Mouse (Mus musculus) forebrain, embryonic 11.5 days (tissue): ENCODE measurements at regions not wholly inside any gene's neighbourhood (a gene's known extent, or its start where the extent isn't known, plus 50 kb on each side); places are given as distances from the start of the nearest gene placed in this dataset.

Source experiments
- ATAC-seq: fragments of 200-750 bp; cut with Nextera tagmentation; replicated peaks from 2 replicates; pipeline ENCODE4 v1.8.0; 2017; ENCODE audit warnings: moderate TSS enrichment; ENCODE audit not compliant: low FRiP score
- DNase-seq: peaks from one replicate; pipeline ENCODE4 v3.0.0-alpha.2; 2017; ENCODE audit warnings: low spot score
- H3K27ac ChIP-seq: fragments of 300-500 bp; sonication (generic); 2 replicates; pipeline ENCODE4 v1.5.1; 2014; ENCODE audit warnings: low read depth, low read length
- H3K27me3 ChIP-seq: fragments of 300-500 bp; sonication (generic); 2 replicates; pipeline ENCODE4 v1.6.1; 2014; ENCODE audit warnings: mild to moderate bottlenecking, low read length, mixed read lengths; ENCODE audit not compliant: control insufficient read depth, insufficient read depth
- H3K36me3 ChIP-seq: fragments of 300-500 bp; sonication (generic); 2 replicates; pipeline ENCODE4 v1.6.1; 2014; ENCODE audit warnings: mild to moderate bottlenecking, low read length, moderate library complexity, mixed read lengths; ENCODE audit not compliant: control insufficient read depth, insufficient read depth
- H3K4me1 ChIP-seq: fragments of 300-500 bp; sonication (generic); replicated peaks from 2 replicates; pipeline ENCODE4 v1.6.1; 2014; ENCODE audit warnings: low read length, mixed read lengths; ENCODE audit not compliant: control insufficient read depth, insufficient read depth
- H3K4me2 ChIP-seq: fragments of 300-500 bp; sonication (generic); 2 replicates; pipeline ENCODE4 v1.6.1; 2014; ENCODE audit warnings: low read depth, mild to moderate bottlenecking, low read length, moderate library complexity, mixed read lengths; ENCODE audit not compliant: severe bottlenecking
- H3K4me3 ChIP-seq: fragments of 300-500 bp; sonication (generic); 2 replicates; pipeline ENCODE4 v1.5.1; 2014; ENCODE audit warnings: low read depth, low read length
- H3K9ac ChIP-seq: fragments of 300-500 bp; sonication (generic); 2 replicates; pipeline ENCODE4 v1.6.1; 2014; ENCODE audit warnings: low read length
- H3K9me3 ChIP-seq: fragments of 300-500 bp; sonication (generic); 2 replicates; pipeline ENCODE4 v1.6.1; 2016; ENCODE audit warnings: low read length, mixed read lengths; ENCODE audit not compliant: control insufficient read depth
- WGBS: fragments of 180-500 bp; shearing (Covaris S2); extraction: QIAGEN DNeasy Blood & Tissue Kit; methylation state at CpG from one replicate; pipeline ENCODE4 v1.1.7; 2014; 5-methylcytosine and 5-hydroxymethylcytosine counted together

- ATAC-seq: no peak
- Histone ChIP-seq H3K4me1 (no peaks in the 10 kb centered on the region), H3K9me3 (no peaks in the 10 kb centered on the region), H3K4me3 (no peak overlapping the region), H3K9ac (no peak overlapping the region), H3K27ac (no peak overlapping the region), H3K27me3 (no peaks in the 10 kb centered on the region), H3K36me3 (no peaks in the 10 kb centered on the region), H3K4me2 (no peak overlapping the region)
- 77% methylated on average over 1 of the region's 1 CpGs for WGBS
- DNase-seq: no peak
These were observed 65.9 kb upstream of the Man1a2 start for GRCm38 (mm10) chr3:100751211-100751610.

DNA sequence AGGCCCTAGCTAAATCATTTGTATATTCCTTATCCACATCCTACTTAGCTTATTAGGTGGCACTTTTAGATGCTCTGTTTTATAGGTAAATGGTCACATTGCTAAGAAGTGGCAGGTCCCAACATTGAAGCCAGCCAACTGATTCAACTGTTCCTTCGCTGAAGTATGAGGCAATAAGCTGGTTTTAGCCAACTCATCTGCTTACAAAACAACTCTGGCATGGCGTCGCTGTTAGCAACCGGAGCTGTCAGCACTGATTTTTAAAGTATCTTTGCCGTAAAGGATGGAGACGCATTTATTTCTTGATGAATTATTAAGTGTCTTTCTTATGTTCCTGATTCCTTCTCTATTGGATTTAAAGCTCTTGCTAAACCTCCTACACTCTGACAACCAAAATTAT, 63.4 kb upstream of the Man1a2 start:
- Histone ChIP-seq H3K36me3 (no peaks in the 10 kb centered on the region), H3K9ac (no peak overlapping the region), H3K4me3 (no peak overlapping the region), H3K4me2 (no peak overlapping the region), H3K27ac (no peak overlapping the region), H3K27me3 (no peaks in the 10 kb centered on the region), H3K4me1 (no peaks in the 10 kb centered on the region), H3K9me3 (no peaks in the 10 kb centered on the region)
- DNase-seq: no peak
- ATAC-seq: no peak
- 94% methylated on average over 6 of the region's 6 CpGs for WGBS

DNA sequence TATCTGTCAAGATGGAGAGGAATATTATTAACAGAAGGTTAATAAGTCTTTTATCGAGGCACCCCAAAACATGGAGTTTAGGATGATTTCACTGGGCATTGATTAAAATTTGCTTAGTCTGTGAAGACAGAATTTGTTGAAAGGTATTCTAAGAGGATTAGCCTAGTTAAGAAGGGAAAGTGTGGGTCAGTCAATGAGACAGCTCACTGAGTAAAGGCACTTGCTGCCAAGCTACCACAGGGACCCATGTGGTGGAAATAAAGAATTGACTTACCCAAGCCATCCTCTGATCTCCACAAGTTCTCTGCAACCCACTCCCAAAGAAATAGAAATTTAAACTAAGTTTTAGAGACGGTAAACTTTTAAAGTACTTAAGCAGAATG, 63.0 kb upstream of the Man1a2 start:
- Histone ChIP-seq H3K36me3 (no peaks in the 10 kb centered on the region), H3K4me3 (no peak overlapping the region), H3K27ac (no peak overlapping the region), H3K27me3 (no peaks in the 10 kb centered on the region), H3K9ac (no peak overlapping the region), H3K9me3 (no peaks in the 10 kb centered on the region), H3K4me2 (no peak overlapping the region), H3K4me1 (no peaks in the 10 kb centered on the region)
- DNase-seq (no peak), ATAC-seq (no peak)
- WGBS: 67% methylated on average over 2 of the region's 2 CpGs

- DNase-seq (no peak), ATAC-seq (no peak)
- WGBS: 45% methylated on average over 15 of the region's 15 CpGs
- no peaks in the 10 kb centered on the region for H3K9me3 ChIP-seq
- H3K4me2 ChIP-seq: no peak overlapping the region
- H3K27ac ChIP-seq: no peak overlapping the region
- no peaks in the 10 kb centered on the region for H3K27me3 ChIP-seq
- no peak overlapping the region for H3K9ac ChIP-seq
- no peaks in the 10 kb centered on the region for H3K36me3 ChIP-seq
- no peak overlapping the region for H3K4me3 ChIP-seq
- no peaks in the 10 kb centered on the region for H3K4me1 ChIP-seq
These were observed 62.4 kb upstream of the Man1a2 start for GRCm38 (mm10) chr3:100747421-100748308.

DNA sequence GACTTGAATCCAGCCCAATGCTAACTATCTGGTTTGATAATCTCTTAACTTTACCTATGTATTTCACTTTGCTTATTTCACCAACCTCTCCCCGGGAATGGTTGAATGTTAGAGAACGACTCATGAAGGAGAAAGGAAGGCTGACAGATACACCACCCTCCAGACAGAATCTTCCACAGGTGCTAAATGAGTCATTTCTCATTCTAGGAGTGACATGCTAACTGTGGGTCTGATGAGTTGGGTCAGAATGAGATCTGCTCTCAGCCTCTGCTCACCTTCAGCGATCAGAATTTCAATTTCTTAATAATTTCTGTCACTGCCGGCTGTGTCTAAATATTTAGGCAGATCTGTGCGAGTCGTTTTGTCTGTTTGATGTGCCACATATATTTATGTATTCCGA, 52.4 kb upstream of the Man1a2 start:
- Histone ChIP-seq H3K9me3 (no peaks in the 10 kb centered on the region), H3K27ac (no peak overlapping the region), H3K4me3 (no peak overlapping the region), H3K4me2 (no peak overlapping the region), H3K9ac (no peak overlapping the region), H3K27me3 (no peaks in the 10 kb centered on the region), H3K4me1 (no peaks in the 10 kb centered on the region), H3K36me3 (no peaks in the 10 kb centered on the region)
- DNase-seq (no peak), ATAC-seq (no peak)
- WGBS: 94% methylated on average over 7 of the region's 7 CpGs

DNA sequence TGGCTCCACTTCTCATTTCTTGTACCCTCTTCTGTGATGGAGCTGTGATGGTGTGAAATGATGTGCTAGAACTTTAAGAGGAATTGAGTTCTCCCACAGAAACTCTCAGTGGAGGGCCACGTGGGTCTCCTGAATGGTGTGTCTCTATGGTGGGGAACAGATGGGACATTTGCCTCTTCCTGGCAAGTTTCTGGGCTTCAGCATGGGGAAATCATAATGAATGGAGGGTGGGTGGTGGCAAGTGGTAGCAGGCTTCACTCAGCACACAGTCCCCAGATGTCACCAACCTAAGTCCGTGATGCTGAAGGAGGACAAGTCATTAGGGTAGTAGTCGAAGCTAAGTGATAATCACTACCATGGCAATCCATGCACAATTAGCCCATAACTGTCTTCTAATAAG, 51.2 kb upstream of the Man1a2 start:
- 81% methylated on average over 3 of the region's 3 CpGs for WGBS
- ATAC-seq (no peak), DNase-seq (no peak)
- Histone ChIP-seq H3K9me3 (no peaks in the 10 kb centered on the region), H3K36me3 (no peaks in the 10 kb centered on the region), H3K4me1 (no peaks in the 10 kb centered on the region), H3K27me3 (no peaks in the 10 kb centered on the region), H3K4me2 (no peak overlapping the region), H3K9ac (no peak overlapping the region), H3K27ac (no peak overlapping the region), H3K4me3 (no peak overlapping the region)
